Mouse (Mus musculus) C2C12 (cell line): ENCODE data around the gene Usp38. TPM values are rescaled to one million over a fixed set of nuclear protein-coding genes. Genes with fewer than 3 reads are reported as not detected.
A peak's percentile ranks its signal among the peaks of the same experiment; 100 is the strongest.
"Not testable (repeated sequence)": the region's sequence is repeated elsewhere in the genome, so short reads cannot be mapped to it uniquely, and the experiment has no call there.

Experiments
- H3K27me3 ChIP-seq: one replicate; pipeline ENCODE4 v1.6.1; 2011; ENCODE audit not compliant: control insufficient read depth, insufficient read depth, insufficient read length
- H3K36me3 ChIP-seq: one replicate; pipeline ENCODE4 v1.6.1; 2011; ENCODE audit not compliant: control insufficient read depth, insufficient read depth
- H3K4me3 ChIP-seq: one replicate; pipeline ENCODE4 v1.5.1; 2011; ENCODE audit warnings: mild to moderate bottlenecking, control low read depth; ENCODE audit not compliant: poor library complexity, insufficient read depth, severe bottlenecking
- H3K79me2 ChIP-seq: one replicate; pipeline ENCODE4 v1.6.1; 2011; ENCODE audit not compliant: control insufficient read depth, insufficient read depth
- H3K79me3 ChIP-seq: one replicate; pipeline ENCODE4 v1.6.1; 2011; ENCODE audit warnings: low read depth, control low read depth
- H3ac ChIP-seq: one replicate; pipeline ENCODE3; 2011; ENCODE audit warnings: low read depth; ENCODE audit not compliant: control insufficient read depth, insufficient read length
- CEBPB ChIP-seq: IDR thresholded peaks from one replicate; pipeline ENCODE4 v1.6.1; 2011; ENCODE audit warnings: low read depth, mild to moderate bottlenecking, control low read depth, moderate library complexity
- CTCF ChIP-seq: IDR thresholded peaks from one replicate; pipeline ENCODE4 v1.5.1; 2011; ENCODE audit not compliant: control insufficient read depth, insufficient read depth, insufficient read length
- FOSL1 ChIP-seq: IDR thresholded peaks from one replicate; pipeline ENCODE4 v1.8.0; 2011; ENCODE audit warnings: mild to moderate bottlenecking, low read length; ENCODE audit not compliant: poor library complexity, insufficient read depth, severe bottlenecking
- MAX ChIP-seq: IDR thresholded peaks from one replicate; pipeline ENCODE4 v1.6.1; 2011; ENCODE audit warnings: mild to moderate bottlenecking, control low read depth
- MYOD1 ChIP-seq: IDR thresholded peaks from one replicate; pipeline ENCODE4 v1.6.1; 2011; ENCODE audit warnings: low read depth; ENCODE audit not compliant: control insufficient read depth, insufficient read length
- MYOG ChIP-seq: IDR thresholded peaks from one replicate; pipeline ENCODE4 v1.6.1; 2011; ENCODE audit not compliant: control insufficient read depth, insufficient read length; ENCODE audit errors: extremely low read depth
- USF1 ChIP-seq: IDR thresholded peaks from one replicate; pipeline ENCODE4 v1.6.1; 2011; ENCODE audit warnings: low read depth, mild to moderate bottlenecking, control low read depth, moderate library complexity
- long read RNA-seq, 2 experiments: library from polyadenylated mRNA; unstranded; transcript quantifications; one replicate each; pipeline ENCODE4 v2.0.0; 2019 to 2020
- polyA plus RNA-seq: library from polyadenylated mRNA; unstranded; fragments of >200 nt; fragmentation: generic; extraction: Trizol; gene quantifications from one replicate; pipeline ENCODE4 v1.2.1, GENCODE M21; 2012; ENCODE audit warnings: missing spikeins

The Usp38 gene
- 6.2 TPM for polyA plus RNA-seq
- long read RNA-seq, experiment 1, full-length matches to known transcripts, result 8 of 10 reads
- long read RNA-seq, experiment 1, partial matches to known transcripts, result 2 of 10 reads
- long read RNA-seq, experiment 1, other reads (novel, unspliced or antisense), result 0 of 10 reads
- long read RNA-seq, experiment 2, full-length matches to known transcripts, result 360 of 416 reads
- long read RNA-seq, experiment 2, partial matches to known transcripts, result 23 of 416 reads
- long read RNA-seq, experiment 2, other reads (novel, unspliced or antisense), result 33 of 416 reads

DNA sequence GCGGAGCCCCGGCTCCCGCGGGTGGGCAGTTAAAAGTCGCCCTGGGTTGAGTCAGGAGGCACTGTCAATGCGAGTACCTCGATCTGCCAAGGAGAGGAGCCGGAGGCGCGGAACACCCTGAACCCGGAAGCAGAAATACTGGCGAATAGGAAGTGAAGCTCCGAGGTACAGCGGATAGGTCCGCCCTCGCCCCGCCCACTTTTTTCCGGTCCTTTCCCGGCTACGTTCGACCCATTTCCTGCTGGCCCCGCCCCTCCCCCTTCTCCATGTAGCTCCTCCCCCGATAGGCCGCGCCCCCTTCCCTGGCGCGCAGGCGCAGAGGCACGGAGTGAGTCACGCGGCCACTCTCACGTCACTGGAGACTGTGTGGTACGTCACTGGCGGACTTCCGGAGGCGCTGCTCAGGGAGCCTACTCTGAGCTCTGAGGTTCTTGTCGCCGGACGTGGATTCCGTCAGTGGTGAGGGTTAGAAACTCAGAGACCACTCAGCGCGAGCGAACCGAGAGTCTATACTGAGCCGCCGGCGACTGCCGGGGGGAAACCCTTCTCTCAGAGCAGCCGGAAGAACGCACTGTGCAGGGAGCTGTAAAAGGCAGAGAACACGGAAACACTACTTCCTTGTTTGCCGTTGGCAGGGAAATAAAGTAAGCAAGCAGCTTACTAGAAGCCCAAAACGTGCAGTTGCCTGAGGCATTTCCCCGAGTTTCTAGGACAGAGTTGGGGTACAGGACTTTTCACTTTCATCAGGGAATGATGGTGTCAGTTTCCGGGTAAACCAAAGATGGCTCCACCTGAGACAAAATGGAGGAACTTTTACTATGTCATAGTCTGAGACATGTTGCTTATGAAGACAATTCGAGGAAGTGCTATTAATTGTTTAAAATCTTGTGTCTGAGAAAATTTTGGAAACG, at the start of gene Usp38:
Gene Usp38 (minus strand): TSS at position 140 of the 911 bp plus-strand sequence.
- H3K4me3 ChIP-seq, result peak within 1 kb of the TSS; percentile 78
- H3K79me3 ChIP-seq, result peaks cover 38% of the 10 kb centered on the region
- peaks cover 18% of the 10 kb centered on the region for H3K36me3 ChIP-seq
- no peaks in the 10 kb centered on the region for H3K27me3 ChIP-seq
- peak within 1 kb of the TSS; percentile 89 for H3ac ChIP-seq
- peaks cover 45% of the 10 kb centered on the region for H3K79me2 ChIP-seq
- TF ChIP-seq USF1 (peak; percentile 62), MYOG (no peak), CTCF (no peak)

DNA sequence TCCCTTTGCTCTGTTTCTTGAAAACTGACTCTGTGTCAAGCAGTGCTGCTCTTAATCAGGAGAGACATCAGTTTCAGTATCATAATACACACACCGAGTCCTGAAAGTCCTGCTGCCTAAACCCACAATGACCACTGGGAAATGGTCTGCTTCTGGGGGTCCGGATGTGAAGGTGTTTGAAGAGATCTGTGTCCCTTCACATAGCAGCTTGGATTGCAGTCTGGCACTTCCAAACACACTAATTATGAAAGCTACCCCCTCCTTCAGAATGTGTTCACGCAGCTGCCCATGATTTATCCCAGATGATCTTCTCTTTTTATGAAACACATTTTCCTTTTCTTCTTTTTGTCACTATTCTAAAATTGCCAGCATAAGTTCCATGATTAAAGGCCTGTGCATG, 47.8 kb upstream of the Usp38 start:
- H3ac ChIP-seq, result no peak overlapping the region
- no peaks in the 10 kb centered on the region for H3K36me3 ChIP-seq
- H3K27me3 ChIP-seq, result no peaks in the 10 kb centered on the region
- no peak overlapping the region for H3K4me3 ChIP-seq
- no peaks in the 10 kb centered on the region for H3K79me2 ChIP-seq
- H3K79me3 ChIP-seq, result no peaks in the 10 kb centered on the region
- TF ChIP-seq MYOD1 (no peak), MAX (no peak), CEBPB (no peak), USF1 (no peak), CTCF (no peak), FOSL1 (no peak), MYOG (no peak)

DNA sequence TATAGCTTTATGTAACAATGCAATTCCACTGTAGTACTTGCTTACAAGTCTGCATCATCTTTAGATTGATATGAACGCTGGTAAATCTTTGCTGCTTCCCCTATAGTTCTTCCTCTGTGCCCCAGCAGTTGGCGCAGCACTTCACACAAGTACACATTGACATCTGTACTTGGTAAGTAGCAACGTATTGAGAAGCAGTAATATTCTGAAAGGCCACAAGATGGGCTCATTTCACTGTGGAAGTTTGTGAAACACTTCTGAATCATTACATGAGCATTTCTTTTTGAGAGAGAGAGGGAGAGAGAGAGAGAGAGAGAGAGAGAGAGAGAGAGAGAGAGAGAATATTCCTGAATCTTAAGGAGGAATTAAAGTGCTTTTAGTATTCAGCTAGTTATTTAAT, 47.2 kb upstream of the Usp38 start:
- H3K27me3 ChIP-seq, result no peaks in the 10 kb centered on the region
- H3K79me2 ChIP-seq, result no peaks in the 10 kb centered on the region
- H3K4me3 ChIP-seq, result no peak overlapping the region
- TF ChIP-seq MAX (no peak), MYOD1 (no peak), CTCF (no peak), FOSL1 (no peak), MYOG (no peak), CEBPB (no peak), USF1 (no peak)
- H3K36me3 ChIP-seq, result no peaks in the 10 kb centered on the region
- no peak overlapping the region for H3ac ChIP-seq
- no peaks in the 10 kb centered on the region for H3K79me3 ChIP-seq

DNA sequence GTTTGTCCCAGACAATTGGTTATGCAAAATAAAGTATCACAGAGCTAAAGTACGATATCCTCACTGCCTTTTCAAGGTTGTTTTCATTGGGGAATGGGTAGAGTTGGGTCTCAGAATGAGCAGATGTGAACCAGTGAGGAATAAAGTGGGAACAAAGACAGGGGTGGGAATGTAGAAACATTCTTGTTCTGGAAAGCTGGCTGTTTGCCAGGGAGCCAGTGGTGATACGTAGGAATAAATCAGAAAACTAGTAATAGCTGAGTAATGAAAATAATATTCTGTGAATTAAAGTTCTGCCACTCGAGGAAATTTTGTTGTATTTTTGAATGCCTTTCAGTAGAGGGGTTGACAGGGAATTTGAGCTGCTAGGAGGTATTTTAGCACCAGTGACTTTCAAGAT, 29.5 kb upstream of the Usp38 start:
- H3K79me3 ChIP-seq, result no peaks in the 10 kb centered on the region
- H3K36me3 ChIP-seq, result no peaks in the 10 kb centered on the region
- no peak overlapping the region for H3ac ChIP-seq
- no peaks in the 10 kb centered on the region for H3K79me2 ChIP-seq
- TF ChIP-seq MAX (no peak), FOSL1 (no peak), CEBPB (no peak), CTCF (no peak), MYOG (no peak), MYOD1 (no peak), USF1 (no peak)
- no peak overlapping the region for H3K4me3 ChIP-seq
- no peaks in the 10 kb centered on the region for H3K27me3 ChIP-seq

DNA sequence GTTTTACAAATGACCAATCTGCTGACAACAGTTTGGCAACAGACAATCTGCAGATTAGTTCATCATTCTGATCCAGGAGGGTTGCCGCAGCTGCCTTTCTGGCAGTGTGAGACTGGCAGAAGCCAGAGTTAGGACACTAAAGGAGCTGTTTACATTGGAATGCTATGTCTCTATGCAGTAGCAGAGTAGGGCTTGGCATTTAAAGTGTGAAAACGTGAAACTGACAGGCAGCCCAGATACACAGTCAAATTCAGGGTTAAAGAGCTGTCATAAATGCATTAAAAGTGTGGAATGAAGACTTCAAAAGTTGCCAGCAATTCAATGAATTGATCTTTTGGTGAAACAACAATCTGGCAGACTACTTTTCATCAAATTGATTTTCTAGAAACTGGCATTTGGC, 13.3 kb upstream of the Usp38 start:
- H3K36me3 ChIP-seq, result no peaks in the 10 kb centered on the region
- TF ChIP-seq CEBPB (no peak), CTCF (no peak), FOSL1 (no peak), MYOG (no peak)
- no peaks in the 10 kb centered on the region for H3K27me3 ChIP-seq
- no peak overlapping the region for H3ac ChIP-seq
- H3K4me3 ChIP-seq, result no peak overlapping the region
- no peaks in the 10 kb centered on the region for H3K79me2 ChIP-seq
- H3K79me3 ChIP-seq, result no peaks in the 10 kb centered on the region

DNA sequence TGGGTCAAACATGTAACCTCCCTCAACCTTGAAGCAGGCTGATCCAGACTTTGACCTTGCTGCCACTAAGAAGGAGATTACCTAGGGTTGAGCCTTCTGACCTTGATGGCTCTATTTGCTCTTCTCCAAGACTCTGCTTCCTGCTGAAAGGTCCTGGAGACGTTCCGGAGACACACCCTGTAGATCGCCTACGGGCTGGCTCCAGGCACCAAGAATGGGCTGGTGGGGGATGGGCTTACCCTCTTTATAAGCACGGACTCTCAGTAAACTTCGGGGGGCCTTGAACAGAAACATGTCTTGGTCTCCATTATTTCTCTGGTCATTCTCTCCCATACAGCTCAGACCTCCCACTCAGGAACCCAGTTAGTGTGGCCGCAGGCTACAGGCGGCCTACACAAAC, 2.8 kb upstream of the Usp38 start:
- H3K4me3 ChIP-seq, H3K36me3 ChIP-seq, H3ac ChIP-seq, H3K27me3 ChIP-seq: not testable (repeated sequence)
- Histone ChIP-seq H3K79me3 (peaks cover 20% of the 10 kb centered on the region), H3K79me2 (peaks cover 20% of the 10 kb centered on the region)
